Mouse (Mus musculus): ENCODE results near the gene Nhlh1.

Nhlh1 gene

DNA sequence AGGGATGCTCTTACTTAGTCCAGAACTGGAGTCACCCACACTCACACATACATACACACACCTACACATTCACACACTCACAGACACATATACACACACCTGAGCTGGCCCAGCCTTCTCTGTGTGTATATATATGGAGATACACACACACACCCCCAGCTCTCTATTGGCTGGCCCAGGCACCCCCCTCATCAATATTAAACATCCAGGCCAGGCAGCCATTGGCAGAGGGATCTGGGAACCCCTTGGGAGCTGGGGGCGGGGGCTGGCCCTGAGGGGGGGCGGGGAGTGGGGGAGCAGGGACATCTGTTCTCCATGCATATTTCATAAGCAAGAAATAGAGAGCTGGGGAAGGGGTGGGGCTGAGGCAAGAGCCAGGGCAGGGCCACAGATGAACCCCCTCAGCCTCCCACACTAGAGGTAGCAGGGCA lies at the start of gene Nhlh1:
Gene Nhlh1 (minus strand): TSS at position 83 of the 431 bp plus-strand sequence.
- DNase-seq (ENCODE audit: inconsistent age in 2 of 2, low spot score in 1 of 2), result no peak

DNA sequence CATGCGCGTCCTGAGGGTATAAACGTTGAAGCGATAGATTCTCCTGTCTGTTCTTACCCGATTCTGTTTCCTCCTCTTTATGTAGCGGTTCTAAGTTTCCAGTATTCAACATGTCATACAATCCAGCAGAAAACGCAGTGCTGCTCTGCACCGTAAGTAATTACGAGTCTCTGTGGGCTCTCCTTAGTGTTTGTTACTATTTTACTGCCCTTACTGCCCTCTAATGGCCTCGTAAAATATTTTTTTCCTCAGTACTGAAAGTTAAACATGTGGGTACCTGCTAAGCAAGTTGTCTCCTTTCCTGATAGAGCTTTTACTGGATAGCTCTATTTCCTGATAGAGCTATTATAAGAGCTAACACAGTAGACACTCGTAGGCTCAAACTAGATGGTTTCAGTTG lies 47.7 kb upstream of the Nhlh1 start:
- no peak for DNase-seq (ENCODE audit: inconsistent age in 2 of 2, low spot score in 1 of 2)

DNA sequence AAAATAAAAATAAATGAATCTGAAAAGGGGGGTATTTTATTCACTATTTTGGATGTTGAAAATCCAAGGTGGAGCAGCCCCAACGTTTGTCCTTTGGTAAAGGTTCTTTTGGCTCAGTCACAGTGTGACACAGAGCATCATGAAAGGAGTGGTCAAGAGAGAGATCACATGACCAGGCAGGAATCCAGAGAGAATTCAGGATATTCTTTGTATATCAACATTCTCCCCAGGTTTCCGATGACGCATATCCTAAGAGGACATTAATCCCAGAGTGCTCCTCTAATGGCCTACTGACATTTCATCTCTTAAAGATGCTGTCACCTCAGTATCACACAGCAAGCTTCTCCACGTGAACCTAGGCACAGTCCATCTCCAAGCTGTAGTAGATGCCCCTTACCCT lies 46.2 kb upstream of the Nhlh1 start:
- no peak for DNase-seq (ENCODE audit: inconsistent age in 2 of 2, low spot score in 1 of 2)

DNA sequence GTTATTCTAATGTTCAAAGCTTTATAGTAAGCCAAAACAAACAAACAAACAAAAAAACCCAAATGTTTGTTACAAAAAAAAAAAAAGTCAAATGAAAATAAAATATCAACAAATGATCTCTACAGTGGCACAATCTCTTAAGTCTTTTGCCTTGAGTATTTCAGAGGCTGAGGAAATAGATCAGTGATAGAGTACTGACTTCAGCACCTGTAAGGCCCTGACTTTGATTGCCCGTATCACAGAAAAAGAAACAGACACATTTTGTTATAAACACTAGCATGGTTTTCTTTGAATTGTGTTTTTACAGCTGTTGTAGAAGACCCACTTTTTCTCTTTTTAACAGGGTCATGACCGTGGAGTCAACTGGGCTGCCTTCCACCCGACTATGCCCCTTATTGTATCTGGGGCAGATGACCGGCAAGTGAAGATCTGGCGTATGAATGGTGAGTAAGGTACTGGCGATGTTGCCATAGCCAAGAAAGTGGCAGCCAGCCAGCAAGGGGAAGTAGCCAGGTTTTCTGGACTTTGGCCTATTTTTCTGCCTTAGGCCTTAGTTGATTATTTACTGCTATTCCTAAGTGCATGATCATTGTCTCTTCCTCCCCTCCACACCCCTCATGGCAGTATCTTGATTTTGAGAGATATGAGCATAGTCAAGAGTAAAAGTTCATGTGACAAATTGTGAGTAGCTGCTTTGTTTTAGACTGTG lies 42.1 kb upstream of the Nhlh1 start:
- DNase-seq (ENCODE audit: inconsistent age in 2 of 2, low spot score in 1 of 2), result peak in 1 of 2 experiments; percentile 58

DNA sequence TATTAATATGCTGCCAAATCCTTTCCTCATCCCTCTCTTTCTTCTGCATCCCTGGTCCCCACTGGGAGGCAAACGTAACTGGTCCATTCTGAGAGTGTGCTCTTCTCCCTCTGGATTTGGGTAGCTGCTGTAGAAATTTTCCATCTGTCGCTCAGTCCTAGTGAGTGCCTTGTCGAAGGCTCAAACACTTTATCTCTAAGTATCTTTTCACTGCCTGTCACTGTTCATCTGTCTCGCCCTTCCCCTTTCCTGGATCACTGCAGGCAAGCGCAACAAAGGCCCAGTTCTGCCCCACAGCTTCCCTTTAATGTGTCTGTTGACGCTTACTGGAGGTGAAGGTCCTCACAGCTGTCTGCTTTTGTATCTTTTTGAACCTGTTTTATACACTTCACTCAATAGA lies 37.8 kb upstream of the Nhlh1 start:
- DNase-seq (ENCODE audit: inconsistent age in 2 of 2, low spot score in 1 of 2), result no peak

DNA sequence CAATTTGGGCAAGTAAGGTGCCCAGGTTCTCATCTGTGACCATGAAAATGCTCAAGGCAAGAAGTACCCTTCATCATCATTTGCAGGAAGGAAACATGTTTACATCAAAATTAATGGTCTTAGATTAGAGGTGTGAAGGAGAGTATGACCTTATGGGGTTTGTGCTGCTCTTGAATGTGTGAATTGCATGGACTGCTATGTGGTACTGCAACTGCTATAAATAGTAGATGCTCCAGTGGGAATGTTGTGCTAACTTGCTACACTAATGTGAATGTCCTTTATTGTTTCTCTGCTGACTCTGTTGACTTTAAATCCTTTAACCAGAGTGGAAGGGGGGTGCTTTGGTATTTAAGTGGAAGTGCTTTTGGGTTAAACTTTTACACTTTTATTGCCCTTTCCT lies 36.9 kb upstream of the Nhlh1 start:
- no peak for DNase-seq (ENCODE audit: inconsistent age in 2 of 2, low spot score in 1 of 2)

DNA sequence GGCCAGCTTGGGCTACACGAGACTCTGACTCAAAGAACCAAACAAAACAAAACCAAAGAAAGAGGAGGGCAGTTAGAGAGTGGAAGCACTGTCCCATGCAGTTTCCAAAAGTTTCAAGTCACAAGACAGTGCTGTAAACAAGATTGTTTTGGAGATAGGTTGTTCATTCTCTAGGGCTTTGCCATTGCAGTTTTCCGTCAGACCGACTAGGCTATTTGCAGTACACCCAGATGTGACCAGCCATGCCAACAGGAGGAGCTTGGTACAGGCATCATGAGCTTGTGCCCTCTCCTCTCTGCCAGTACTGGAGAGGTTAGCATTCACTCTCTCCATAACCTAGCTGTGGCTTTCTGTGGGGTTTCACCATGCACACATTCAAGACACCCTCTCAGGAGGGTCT lies 36.1 kb upstream of the Nhlh1 start:
- DNase-seq (ENCODE audit: inconsistent age in 2 of 2, low spot score in 1 of 2), result peak in 1 of 2 experiments; percentile 46

DNA sequence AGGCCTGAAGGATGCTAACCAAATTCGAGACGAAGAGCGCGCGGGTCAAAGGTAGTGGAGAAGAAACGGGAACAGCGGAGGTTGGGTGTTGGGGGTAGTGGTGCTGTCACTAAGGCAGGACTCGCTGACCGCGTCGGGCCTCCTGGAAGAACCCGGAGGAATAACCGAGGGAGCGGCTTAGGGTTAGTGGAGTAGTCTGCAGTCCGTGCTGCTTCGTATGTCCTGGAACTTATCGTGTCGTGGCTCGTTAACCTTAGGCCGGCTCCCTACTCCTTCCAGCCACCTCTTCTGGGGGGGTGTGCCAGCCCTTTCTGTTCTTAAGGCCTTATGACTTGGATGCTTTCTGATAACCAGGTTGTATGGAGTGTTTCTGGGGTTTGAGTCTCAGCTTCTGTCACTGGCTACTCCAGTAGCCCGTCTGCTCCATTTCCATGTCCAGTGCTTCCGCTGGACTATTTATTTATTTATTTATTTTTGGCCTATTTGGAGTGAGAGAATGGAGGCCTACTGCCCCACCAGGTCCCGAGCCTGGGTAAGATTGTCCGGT lies 25.6 kb upstream of the Nhlh1 start:
- no peak for DNase-seq (ENCODE audit: inconsistent age in 2 of 2, low spot score in 1 of 2)

DNA sequence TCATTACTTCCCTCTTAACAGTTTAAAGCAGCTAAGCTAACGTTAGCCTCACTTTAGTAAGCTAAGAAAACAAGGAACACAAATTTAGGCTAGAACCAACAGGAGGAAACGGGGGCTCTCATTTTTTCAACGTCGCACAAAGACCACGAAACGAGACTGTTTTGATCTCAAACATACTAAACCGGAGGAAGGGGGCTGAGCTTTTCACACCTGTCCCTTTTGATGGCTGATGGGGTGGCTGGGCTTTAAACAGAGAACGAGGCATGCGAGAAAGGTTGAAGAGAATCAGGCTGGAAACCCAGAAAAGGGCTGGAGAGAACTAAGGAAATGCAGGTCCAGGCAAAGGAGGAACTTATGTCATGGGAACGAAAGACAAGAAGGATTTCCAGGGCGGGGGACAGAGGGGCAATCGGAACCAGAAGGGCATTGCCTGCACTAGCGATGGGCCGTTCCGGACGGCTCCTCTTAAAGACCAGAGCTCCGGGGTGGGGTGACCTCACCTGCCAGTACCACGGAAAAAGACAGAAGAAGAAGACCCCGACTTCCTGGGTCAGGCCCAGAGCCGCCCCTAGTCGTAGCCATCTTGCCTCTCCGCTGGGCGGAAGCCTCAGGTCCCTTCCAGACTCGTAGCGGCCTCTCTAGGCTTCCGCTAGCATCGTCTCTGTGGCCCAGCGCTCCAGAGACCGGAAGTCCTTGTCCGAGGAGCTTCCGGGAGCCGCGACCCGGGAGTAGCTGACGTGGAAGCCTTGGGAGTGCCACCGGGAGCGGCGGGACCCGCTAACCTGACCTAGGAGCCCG lies 24.9 kb upstream of the Nhlh1 start, which contains the start of the genes Copa and Ncstn:
Gene Copa (plus strand): TSS at position 429 of the 798 bp plus-strand sequence.
Gene Ncstn (minus strand): TSS at position 695 of the 798 bp plus-strand sequence.
- peak; percentile 95 to 99 for DNase-seq (ENCODE audit: inconsistent age in 2 of 2, low spot score in 1 of 2)

DNA sequence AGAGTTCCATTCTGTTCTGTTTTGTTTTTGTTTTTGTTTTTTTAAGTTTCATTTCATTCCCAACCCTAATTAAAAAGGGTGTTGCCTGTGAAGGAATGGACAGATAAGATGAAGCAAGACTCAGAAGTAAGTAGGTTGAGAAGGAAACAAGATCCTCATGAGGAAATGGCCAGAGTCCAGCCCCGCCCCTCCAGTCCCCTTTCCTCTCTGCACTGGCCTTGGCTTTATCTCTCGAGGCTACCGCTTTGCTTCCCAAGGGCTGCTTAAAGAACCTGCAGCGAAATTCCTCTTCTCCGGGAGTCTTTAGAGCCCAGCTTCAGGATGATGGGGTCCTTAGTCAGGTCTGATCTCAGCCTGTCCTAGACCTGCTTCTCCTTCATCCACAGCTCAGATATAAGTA lies 20.6 kb upstream of the Nhlh1 start:
- peak; percentile 62 to 85 for DNase-seq (ENCODE audit: inconsistent age in 2 of 2, low spot score in 1 of 2)

DNA sequence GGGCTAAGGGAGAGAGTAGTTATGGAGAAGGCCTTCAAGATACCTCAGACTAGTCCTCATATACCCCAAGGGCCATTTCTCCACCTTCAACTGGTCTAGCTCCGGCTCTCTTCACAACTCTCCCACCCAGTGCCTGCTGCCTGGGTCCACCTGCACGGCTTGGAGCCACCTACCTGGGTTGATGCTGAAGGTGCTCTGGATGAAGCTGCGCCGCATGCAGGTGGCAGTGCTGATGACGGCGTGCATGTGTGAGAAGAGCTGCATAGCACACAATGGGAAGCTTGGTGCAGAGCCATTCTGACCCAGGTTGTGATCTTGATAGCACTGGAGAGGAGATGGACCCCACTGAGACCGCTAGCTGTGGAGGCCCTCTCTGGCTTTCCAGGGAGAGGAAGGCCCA lies 15.2 kb upstream of the Nhlh1 start:
- DNase-seq (ENCODE audit: inconsistent age in 2 of 2, low spot score in 1 of 2), result no peak

DNA sequence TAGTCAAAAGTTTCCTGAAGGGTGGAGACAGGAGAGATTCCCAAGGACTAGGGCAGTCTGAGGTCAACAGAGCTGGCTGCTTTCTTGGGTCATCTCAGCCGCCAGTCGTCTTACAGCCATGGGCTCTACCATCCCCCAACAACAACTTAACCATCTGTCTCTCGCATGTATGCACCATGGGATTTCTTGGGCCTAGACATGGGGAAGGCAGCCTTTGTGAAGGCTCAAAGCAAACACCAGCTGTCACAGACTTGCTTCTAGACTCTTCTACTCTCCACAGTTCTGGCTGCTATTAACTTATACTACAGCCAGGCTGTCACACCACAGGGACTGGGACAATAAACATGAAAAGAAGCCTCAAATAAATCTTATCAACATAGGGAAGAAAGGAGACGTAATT lies 14.2 kb upstream of the Nhlh1 start:
- DNase-seq (ENCODE audit: inconsistent age in 2 of 2, low spot score in 1 of 2), result no peak

DNA sequence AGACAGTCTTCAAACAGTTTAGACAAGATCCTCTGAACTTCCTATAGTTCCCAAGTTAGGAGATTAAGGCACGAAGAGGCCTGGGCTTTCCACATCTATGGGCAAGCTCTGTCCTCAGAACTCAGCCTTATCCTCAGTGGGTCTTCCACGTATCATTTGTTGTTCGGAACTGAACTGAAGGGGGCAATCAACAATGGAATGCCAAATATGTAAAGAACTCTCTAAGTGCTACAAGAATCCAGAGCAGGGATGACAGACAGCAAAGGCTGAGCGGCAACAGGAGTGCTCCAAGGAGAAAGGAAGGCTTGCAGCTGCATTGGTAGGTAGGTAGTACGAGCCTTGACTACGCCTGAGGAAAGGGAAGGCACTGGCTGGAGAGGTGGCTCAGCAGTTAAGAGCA lies 12.9 kb upstream of the Nhlh1 start:
- no peak for DNase-seq (ENCODE audit: inconsistent age in 2 of 2, low spot score in 1 of 2)

DNA sequence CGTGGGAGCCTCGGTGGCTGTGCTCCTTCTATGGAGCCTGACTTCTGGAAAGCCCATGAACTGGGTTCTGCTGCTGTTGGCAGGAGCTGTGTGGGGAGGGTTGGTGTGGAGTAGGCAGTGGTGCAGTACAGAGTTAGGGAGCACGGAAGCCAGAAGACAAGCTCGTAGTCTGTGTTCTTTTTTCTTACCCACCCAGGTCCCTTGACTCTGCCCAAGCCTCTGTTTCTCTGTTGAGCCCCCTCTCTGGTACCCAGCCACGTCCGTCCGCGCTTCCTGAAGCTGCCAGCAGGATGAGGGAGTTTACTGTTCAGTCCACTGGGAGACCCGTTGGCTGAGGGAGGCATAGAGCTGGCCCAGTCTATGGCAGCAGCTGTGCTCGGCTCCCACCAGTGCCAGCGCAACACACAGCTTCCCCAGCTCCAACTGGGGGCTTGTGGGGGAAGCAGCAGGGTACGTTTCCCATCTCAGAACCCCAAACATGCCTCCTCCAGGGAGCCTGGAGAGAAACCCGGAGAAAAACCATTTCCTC lies 7.3 kb upstream of the Nhlh1 start:
- DNase-seq (ENCODE audit: inconsistent age in 2 of 2, low spot score in 1 of 2), result no peak

DNA sequence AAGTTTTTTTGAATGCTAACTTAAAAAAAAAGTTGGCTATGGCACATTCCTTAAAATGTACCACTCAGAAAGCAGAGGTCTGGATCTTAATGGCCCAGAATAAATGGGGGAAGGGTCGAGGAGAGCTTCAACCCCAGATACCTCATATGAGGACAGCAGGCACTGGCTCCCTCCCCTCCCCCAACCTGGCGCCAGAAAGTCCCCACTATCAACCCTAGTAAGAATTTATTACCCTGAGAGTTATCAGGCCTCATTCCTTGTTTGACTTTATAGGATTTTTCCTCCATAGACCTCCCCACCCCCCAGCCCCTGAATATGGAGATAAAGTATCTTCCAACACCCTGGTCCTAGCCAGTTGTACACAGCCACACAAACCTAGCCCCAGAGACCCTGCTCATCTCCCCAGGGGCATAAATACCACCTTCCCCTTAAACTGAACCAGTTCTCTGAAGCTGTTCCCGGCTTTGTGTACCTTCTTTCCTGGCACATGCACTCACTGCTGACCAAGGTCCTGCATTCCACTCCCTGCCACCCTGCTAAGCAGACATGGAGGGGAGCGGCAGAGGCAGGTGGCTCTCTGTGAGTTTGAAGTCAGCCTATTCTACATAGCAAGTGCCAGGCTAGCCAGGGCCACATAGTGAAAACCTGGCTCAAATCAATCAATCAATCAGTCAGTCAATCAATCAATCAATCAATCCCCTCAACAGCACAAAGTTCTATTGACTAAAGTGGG lies 6.1 kb upstream of the Nhlh1 start:
- DNase-seq (ENCODE audit: inconsistent age in 2 of 2, low spot score in 1 of 2), result no peak

DNA sequence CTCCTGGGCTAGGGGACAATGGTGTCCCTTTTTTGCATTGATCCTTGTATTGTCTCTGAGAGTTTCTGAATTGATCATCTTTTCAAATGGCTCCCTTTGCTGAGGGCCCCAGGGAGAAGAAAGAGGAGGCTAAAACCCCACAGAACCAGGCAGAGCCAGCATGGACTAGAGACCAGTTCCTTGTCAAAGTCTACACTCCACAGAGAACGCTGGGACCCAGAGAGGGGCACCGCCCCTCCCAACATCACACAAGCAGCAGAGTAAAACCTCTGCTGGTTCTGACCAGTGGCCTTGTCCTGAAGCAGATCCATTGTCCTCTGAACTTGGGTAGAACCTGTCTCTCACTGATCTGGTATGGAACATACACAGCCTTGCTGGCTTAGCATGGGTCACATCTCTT lies 4.7 kb upstream of the Nhlh1 start:
- no peak for DNase-seq (ENCODE audit: inconsistent age in 2 of 2, low spot score in 1 of 2)

DNA sequence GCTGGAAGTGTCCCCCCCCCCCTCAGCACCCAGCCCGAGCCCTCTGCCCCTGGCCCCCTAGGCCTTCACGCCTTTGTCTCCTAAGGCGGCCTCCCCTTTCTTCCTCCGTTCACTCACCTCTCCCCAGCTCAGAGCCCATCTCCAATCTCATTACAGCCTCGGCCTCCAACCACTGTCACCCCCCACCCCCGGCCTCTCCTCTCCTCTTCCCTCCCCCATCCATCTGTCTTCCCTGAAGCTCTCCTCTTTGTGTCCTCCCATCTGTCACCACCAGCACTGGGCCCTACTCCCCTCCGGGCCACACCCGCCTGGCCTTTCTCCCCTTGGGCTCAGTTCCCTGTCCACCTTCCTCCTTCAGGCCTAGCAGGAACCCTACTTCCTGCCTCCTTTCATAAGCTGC lies 3.8 kb upstream of the Nhlh1 start:
- no peak for DNase-seq (ENCODE audit: inconsistent age in 2 of 2, low spot score in 1 of 2)

DNA sequence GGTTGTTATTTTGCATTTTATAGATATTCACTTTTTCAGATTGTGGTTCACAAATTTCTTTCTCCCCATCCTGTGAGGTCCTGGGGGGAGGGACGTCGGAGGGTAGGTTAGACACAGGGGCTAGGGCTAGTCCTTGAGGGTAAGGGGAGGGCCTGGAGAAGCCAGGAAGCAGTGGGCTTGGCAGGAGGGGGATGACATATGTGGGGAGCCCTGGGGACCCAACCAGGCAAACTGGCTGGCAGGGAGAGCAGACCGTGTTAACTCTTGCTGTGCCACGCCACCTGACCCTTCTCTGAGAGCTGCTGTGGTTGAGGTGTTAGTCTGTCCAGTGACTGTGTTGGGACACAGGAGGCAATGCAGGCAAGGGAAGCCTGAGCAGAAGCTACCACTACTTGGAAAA lies 3.3 kb upstream of the Nhlh1 start:
- DNase-seq (ENCODE audit: inconsistent age in 2 of 2, low spot score in 1 of 2), result no peak

DNA sequence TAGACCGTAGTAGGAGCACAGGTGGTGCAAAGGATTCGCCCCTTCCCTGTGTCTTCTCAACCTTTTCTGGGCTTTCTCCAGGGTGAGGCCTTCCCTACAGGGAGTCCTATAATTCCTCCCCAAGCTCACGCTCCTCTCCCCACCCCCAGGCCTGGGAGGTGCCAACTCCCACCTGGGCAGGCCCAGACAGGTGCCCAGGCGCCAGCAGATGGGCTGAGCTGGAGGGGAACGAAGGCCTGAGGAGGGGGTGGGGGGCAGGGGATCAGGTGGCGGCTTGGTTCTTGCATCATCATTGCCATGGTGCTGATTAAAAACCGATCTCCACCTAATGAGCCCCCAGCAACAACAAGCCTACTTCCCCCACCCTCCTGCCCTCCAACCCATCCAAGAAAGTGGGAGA lies 1.5 kb upstream of the Nhlh1 start:
- no peak for DNase-seq (ENCODE audit: inconsistent age in 2 of 2, low spot score in 1 of 2)

DNA sequence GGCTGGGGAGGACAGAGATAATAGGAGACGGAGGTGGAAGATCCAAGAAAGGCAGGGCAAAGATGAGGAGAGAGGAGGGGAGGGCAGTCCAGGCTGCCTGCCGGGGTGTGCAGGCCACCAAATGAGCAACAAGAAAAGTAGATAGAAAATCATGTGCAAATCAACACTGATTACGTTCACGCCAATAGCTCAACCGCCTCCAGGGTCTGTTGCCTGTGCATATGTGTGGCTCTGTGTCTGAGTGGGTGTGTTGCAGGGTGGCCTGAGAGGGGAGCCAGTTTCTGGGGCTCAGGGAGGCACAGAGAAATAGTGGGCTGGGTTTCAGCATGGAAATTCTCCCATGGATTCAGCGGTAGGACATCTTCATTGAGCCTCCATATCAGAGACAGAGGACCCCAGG lies 948 bp upstream of the Nhlh1 start:
- DNase-seq (ENCODE audit: inconsistent age in 2 of 2, low spot score in 1 of 2), result no peak

DNA sequence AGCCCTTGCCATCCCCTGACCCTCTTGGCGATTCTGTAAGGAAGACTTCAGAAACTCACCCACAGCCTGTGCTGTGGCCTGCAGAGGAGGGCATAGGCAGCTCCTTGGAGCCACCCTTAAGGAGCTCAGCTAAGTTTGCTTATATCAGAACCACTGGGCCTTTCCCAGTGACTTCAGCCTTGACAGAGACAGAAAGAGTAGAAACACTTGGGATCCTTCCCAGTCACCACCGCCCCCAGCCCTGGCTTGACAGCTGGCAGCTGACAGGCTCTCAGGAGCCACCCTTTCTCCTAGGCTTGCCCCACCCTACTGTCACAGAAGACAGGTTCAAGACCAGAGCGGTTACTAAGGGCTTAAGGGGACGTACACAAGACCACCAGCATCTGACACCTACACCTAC lies 1.1 kb downstream of the Nhlh1 start:
- no peak for DNase-seq (ENCODE audit: inconsistent age in 2 of 2, low spot score in 1 of 2)

Data from adrenal gland, adult (tissue).